Mouse (Mus musculus) lung, postnatal 0 days (tissue): ENCODE measurements around the gene Shank1.

Experiments
- CTCF ChIP-seq: IDR thresholded peaks from 2 replicates; pipeline ENCODE4 v1.5.1; 2016; ENCODE audit warnings: antibody characterized with exemption, mild to moderate bottlenecking
- EP300 ChIP-seq: IDR thresholded peaks from 2 replicates; pipeline ENCODE4 v1.6.1; 2016; ENCODE audit warnings: antibody characterized with exemption, mild to moderate bottlenecking, control low read depth

GRCm38 (mm10) chr7:44392341-44392740 lies 82.3 kb downstream of the Shank1 start:
- TF ChIP-seq CTCF (no peak), EP300 (no peak)
